Mouse (Mus musculus) heart, postnatal 0 days (tissue): ENCODE measurements around the gene Btaf1. TPM values are rescaled to one million over a fixed set of nuclear protein-coding genes. Genes with fewer than 3 reads are reported as not detected.

Experiments used
- ATAC-seq: fragments of 200-750 bp; cut with Nextera tagmentation; 2 replicates; pipeline ENCODE4 v1.8.0; 2017; ENCODE audit warnings: low read depth, moderate number of reproducible peaks, moderate library complexity; ENCODE audit not compliant: insufficient read depth
- DNase-seq: peaks from one replicate; pipeline ENCODE4 v3.0.0-alpha.2; 2016; ENCODE audit warnings: low spot score
- H3K27ac ChIP-seq: fragments of 300-500 bp; sonication (generic); 2 replicates; pipeline ENCODE4 v1.5.1; 2014; ENCODE audit warnings: low read depth, mild to moderate bottlenecking
- H3K27me3 ChIP-seq: fragments of 300-500 bp; sonication (generic); 2 replicates; pipeline ENCODE4 v1.6.1; 2014; ENCODE audit warnings: low read length, mixed read lengths; ENCODE audit not compliant: control insufficient read depth, insufficient read depth
- H3K36me3 ChIP-seq: fragments of 300-500 bp; sonication (generic); replicated peaks from 2 replicates; pipeline ENCODE4 v1.6.1; 2014; ENCODE audit warnings: low read length, mixed read lengths; ENCODE audit not compliant: control insufficient read depth, insufficient read depth
- H3K4me1 ChIP-seq: fragments of 300-500 bp; sonication (generic); 2 replicates; pipeline ENCODE4 v1.6.1; 2014; ENCODE audit warnings: antibody characterized with exemption; ENCODE audit not compliant: control insufficient read depth, insufficient read depth
- H3K4me2 ChIP-seq: fragments of 300-500 bp; sonication (generic); 2 replicates; pipeline ENCODE4 v1.6.1; 2014; ENCODE audit warnings: low read depth, mild to moderate bottlenecking, low read length, moderate library complexity
- H3K4me3 ChIP-seq: fragments of 300-500 bp; sonication (generic); 2 replicates; pipeline ENCODE4 v1.5.1; 2014; ENCODE audit warnings: low read depth, low read length
- H3K9ac ChIP-seq: fragments of 300-500 bp; sonication (generic); replicated peaks from 2 replicates; pipeline ENCODE4 v1.6.1; 2014; ENCODE audit warnings: low read depth, low read length, mixed read lengths
- H3K9me3 ChIP-seq: fragments of 300-500 bp; sonication (generic); replicated peaks from 2 replicates; pipeline ENCODE4 v1.6.1; 2016; ENCODE audit warnings: low read length; ENCODE audit not compliant: control insufficient read depth
- CTCF ChIP-seq: IDR thresholded peaks from 2 replicates; pipeline ENCODE4 v1.5.1; 2016; ENCODE audit warnings: antibody characterized with exemption, control low read depth, low read depth
- EP300 ChIP-seq: IDR thresholded peaks from 2 replicates; pipeline ENCODE4 v1.6.1; 2016; ENCODE audit warnings: antibody characterized with exemption, low read depth
- WGBS: fragments of 180-500 bp; shearing (Covaris S2); extraction: QIAGEN DNeasy Blood & Tissue Kit; methylation state at CpG from one replicate; pipeline ENCODE4 v1.1.7; 2014; 5-methylcytosine and 5-hydroxymethylcytosine counted together
- polyA plus RNA-seq: library from polyadenylated mRNA; unstranded; fragments of >200 nt; fragmentation: Nextera tagmentation; extraction: Ambion mirVana; gene quantifications from 2 replicates; pipeline ENCODE4 v1.2.1, GENCODE M21; 2015
- total RNA-seq: library from RNA; depleted of rRNA; stranded (reverse); fragments of >200 nt; gene quantifications from 2 replicates; pipeline ENCODE4 v1.2.3, GENCODE M21; 2014; ENCODE audit warnings: low replicate concordance

Gene Btaf1
- total and polyA plus RNA-seq, 2 experiments from 2014 or later, result 2.9 to 12.6 TPM

DNA sequence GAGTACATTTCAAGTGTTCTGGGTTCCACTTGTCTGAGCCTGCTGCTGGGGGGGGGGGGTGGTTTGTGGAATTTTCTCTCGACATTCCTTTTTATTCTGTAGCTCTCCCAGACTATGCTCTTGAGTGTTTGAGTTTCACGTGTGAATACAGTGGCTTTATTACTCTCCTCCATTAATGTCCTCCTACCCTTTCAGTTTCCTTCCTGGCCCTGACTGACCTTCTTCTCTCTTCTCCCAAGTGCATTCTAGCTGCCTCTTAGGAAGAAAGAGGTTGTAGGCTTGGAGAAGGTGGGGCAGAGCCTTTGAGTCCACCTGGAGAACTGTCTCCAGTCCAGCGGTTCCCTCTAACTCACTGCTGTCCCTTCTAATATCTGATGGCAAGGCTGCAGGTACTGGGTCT is 2.9 kb upstream of the Btaf1 start:
- Histone ChIP-seq H3K9ac (no peak overlapping the region), H3K27me3 (no peaks in the 10 kb centered on the region), H3K36me3 (no peaks in the 10 kb centered on the region), H3K27ac (no peak overlapping the region), H3K9me3 (no peaks in the 10 kb centered on the region), H3K4me2 (no peak overlapping the region), H3K4me1 (peaks cover 16% of the 10 kb centered on the region), H3K4me3 (no peak overlapping the region)
- WGBS, result 51% methylated on average over 3 of the region's 3 CpGs
- DNase-seq (no peak), ATAC-seq (no peak)
- TF ChIP-seq CTCF (no peak), EP300 (no peak)

DNA sequence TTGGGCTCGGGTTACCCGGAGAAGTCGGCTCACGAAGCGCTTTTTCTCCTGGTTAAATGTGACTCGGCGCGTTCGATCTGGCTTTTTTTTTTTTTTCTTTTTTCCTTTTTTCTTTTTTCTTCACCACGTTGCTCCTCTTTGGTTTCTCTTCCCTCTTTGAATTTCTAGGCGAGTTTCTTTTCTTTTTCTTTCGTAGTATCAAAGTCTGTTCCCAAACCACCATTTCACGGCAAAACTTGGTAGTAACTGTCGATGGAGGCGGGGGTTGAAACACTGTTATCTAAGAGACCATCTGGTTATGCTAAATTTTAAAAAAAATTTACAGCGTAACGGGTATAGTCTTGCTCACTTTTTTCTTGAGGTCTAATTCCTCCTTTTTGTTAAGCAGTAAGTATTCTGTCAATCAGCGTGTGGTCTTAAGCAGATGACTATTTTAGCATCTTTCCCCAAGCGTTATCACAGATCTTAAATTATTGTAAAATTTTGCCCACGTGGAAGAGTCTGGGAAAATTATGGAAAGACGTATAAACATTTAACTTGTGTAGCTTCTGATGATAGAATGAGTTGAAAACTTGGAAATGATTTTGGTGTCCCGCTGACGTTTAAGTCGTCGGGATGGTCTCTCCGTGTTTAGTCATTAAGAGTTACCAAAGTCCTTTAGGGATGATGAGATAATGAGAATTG is 816 bp downstream of the Btaf1 start:
- H3K27me3 ChIP-seq, result no peaks in the 10 kb centered on the region

DNA sequence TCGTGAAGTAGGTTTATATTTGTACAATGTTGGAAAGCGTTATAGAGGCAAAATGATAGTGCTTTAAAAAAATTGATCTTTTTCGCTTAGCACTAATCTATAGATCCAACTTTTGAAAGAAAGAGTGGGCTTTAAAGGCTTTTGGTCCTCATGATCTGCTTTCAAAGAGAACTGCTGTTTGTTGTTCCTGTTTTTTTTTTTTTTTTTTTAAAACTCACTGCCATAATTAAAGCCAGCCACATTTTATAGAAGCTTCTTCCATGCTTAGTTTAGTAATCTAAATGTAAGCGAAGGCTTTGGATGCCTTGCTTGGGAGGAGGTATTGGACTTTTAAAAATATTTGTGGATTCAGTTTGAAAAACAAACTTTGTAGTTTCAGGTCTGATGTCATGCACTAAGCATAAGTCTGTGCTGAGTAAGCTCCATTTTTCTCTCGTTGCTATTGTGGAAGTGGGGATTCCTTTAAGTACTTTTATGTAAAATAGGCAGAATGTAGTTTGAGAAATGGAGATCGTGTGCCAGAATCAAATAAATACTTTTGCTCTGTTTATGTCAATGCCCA is 2.0 kb downstream of the Btaf1 start:
- H3K9ac ChIP-seq, result no peak overlapping the region
- no peaks in the 10 kb centered on the region for H3K27me3 ChIP-seq
- H3K36me3 ChIP-seq, result no peaks in the 10 kb centered on the region
- 76% methylated on average over 6 of the region's 6 CpGs for WGBS
- H3K4me1 ChIP-seq, result peaks cover 16% of the 10 kb centered on the region
- H3K4me3 ChIP-seq, result no peak overlapping the region
- no peak for ATAC-seq
- no peak for DNase-seq
- H3K4me2 ChIP-seq, result 0 out of 2 replicates have a peak overlapping the region, but pooled peaks have one; percentile 88
- TF ChIP-seq CTCF (no peak), EP300 (no peak)
- no peaks in the 10 kb centered on the region for H3K9me3 ChIP-seq
- no peak overlapping the region for H3K27ac ChIP-seq

More for the DNA sequence above, 816 bp downstream of the Btaf1 start:
- no peak for ATAC-seq
- H3K4me2 ChIP-seq, result peak overlapping the region; percentile 88
- peak overlapping the region; percentile 97 for H3K27ac ChIP-seq
- DNase-seq, result no peak
- H3K9ac ChIP-seq, result peak overlapping the region; percentile 96
- TF ChIP-seq EP300 (no peak), CTCF (no peak)
- WGBS, result 1% methylated on average over 26 of the region's 26 CpGs
- no peaks in the 10 kb centered on the region for H3K9me3 ChIP-seq
- H3K4me3 ChIP-seq, result peak overlapping the region; percentile 98
- no peaks in the 10 kb centered on the region for H3K36me3 ChIP-seq
- H3K4me1 ChIP-seq, result peaks cover 16% of the 10 kb centered on the region

DNA sequence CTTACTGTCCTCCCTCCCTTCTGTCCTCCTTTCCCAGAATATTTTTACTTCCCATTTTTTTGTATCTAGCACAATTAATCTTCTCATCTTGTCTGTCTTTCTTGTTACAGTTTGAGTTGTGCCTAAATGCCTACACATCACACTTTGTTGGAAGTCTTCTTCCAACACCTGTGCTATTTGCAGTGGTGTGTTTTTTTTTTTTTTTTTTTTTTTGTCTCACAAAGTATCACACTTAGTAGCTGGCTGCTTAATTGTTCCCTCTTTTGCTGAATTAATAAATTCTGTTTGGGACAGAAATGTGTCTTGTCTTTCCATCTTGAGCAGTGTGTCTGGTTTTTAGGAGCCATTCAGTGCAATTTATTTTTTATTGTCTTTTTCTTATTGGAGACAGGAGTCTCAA is 3.9 kb downstream of the Btaf1 start:
- Histone ChIP-seq H3K4me1 (peaks cover 16% of the 10 kb centered on the region), H3K4me3 (no peak overlapping the region), H3K9me3 (no peaks in the 10 kb centered on the region), H3K36me3 (no peaks in the 10 kb centered on the region), H3K27me3 (no peaks in the 10 kb centered on the region), H3K9ac (no peak overlapping the region), H3K27ac (no peak overlapping the region), H3K4me2 (no peak overlapping the region)
- TF ChIP-seq EP300 (no peak), CTCF (no peak)
- no peak for ATAC-seq
- no peak for DNase-seq

DNA sequence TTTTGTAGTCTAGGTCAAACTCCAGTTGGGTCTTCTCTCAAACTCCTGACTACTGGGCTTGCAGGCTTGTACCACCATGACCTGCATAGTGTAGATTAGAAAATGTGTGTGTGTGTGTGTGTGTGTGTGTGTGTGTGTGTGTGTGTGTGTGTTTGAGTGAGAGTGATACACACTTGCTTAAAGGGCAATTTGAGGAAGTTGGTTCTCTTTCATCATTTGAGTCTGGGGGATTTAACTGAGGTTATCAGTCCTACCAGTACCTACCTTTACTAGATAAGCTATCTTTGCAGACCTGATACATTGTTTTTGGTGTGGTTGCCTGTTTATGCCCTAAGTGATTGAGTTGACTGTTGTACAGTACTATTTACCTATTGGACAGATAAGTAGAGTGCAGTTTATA is 6.2 kb downstream of the Btaf1 start:
- H3K36me3 ChIP-seq, result 0 out of 2 replicates have a peak, but pooled peaks cover 4% of the 10 kb centered on the region
- no peak overlapping the region for H3K4me2 ChIP-seq
- no peak overlapping the region for H3K9ac ChIP-seq
- no peak for ATAC-seq
- no peaks in the 10 kb centered on the region for H3K9me3 ChIP-seq
- H3K27me3 ChIP-seq, result no peaks in the 10 kb centered on the region
- DNase-seq, result no peak
- H3K4me3 ChIP-seq, result no peak overlapping the region
- no peak overlapping the region for H3K27ac ChIP-seq
- H3K4me1 ChIP-seq, result peaks cover 10% of the 10 kb centered on the region
- TF ChIP-seq EP300 (no peak), CTCF (no peak)
